ENCODE assay signal across 17 mouse cellular contexts in genomic region chr16:26775976-26776375, GRCm38 (mm10).
DNase-seq lines count a peak whose midpoint lies in the region; ATAC-seq and TF ChIP-seq lines count a peak whose summit lies in the region.
"Had no signal": no experiment of that assay in that cellular context is flagged by ENCODE, and none has a peak within 500 bp of the region (broad histone marks: within the 10 kb centered on the region; RNA-seq: fewer than 3 reads in every experiment).

No protein-coding gene starts in this region.

- no peak for TF ChIP-seq CTCF in layer of hippocampus, adult 2 months (conservative IDR thresholded peaks at IDR 0.05)

- no peak overlapping the region for H3K27ac ChIP-seq in layer of hippocampus, adult 2 months
- H3K27ac ChIP-seq: embryonic facial prominence, embryonic 12.5 days; hindbrain, embryonic 10.5 days; limb, embryonic 15.5 days; neural tube, embryonic 13.5 days had no signal

- intact Hi-C loops in left cerebral cortex, postnatal 10 days (cut with DNase I) = loop anchor here (5.0 kb wide), 1 partner anchor 544 kb away; no protein-coding TSS in a partner anchor

- no peak for ATAC-seq in cerebellum, adult (ENCODE audit: insufficient number of reproducible peaks, low FRiP score, low TSS enrichment)
- ATAC-seq: forebrain, embryonic 16.5 days; inflammation-experienced regulatory T-cells, adult 6 months had no signal

- H3K4me3 ChIP-seq in layer of hippocampus, adult 2 months = no peak overlapping the region
- H3K4me3 ChIP-seq: embryonic facial prominence, embryonic 12.5 days; hindbrain, embryonic 10.5 days; limb, embryonic 15.5 days; neural tube, embryonic 13.5 days had no signal

- DNase-seq in frontal cortex, postnatal 10 days (ENCODE audit: low spot score in 2 of 2) = peak; percentile 10 to 47
- peak; percentile 20 to 55 for DNase-seq in layer of hippocampus, adult 2 months (ENCODE audit: low spot score in 2 of 2)
- DNase-seq in left cerebral cortex, postnatal 10 days (ENCODE audit: extremely low spot score in 1 of 2, low spot score in 2 of 2) = peak; percentile 15 to 39
- DNase-seq in right cerebral cortex, postnatal 36 days (ENCODE audit: low spot score in 2 of 2) = peak; percentile 64 to 83
- no peak for DNase-seq in cerebellum, adult 18-20 months
- no peak for DNase-seq in Muller cell, postnatal 12 days (ENCODE audit: inconsistent ontology term)
- DNase-seq: cerebellum, adult 11-12 months; gastrocnemius, postnatal 25 days; kidney, adult 9 months; spleen, adult 18-20 months had no signal

Comparison
In these comparisons a context has a peak if more than half of its experiments do, and no peak if none do; other contexts are left out.
1. DNase-seq: peak in frontal cortex, postnatal 10 days (2 of 2), layer of hippocampus, adult 2 months (2 of 2), left cerebral cortex, postnatal 10 days (2 of 2) and right cerebral cortex, postnatal 36 days (2 of 2); none in cerebellum, adult 18-20 months (0 of 2) and Muller cell, postnatal 12 days (single experiment).